Mouse (Mus musculus): ENCODE measurements around the gene Spats2l.

DNA sequence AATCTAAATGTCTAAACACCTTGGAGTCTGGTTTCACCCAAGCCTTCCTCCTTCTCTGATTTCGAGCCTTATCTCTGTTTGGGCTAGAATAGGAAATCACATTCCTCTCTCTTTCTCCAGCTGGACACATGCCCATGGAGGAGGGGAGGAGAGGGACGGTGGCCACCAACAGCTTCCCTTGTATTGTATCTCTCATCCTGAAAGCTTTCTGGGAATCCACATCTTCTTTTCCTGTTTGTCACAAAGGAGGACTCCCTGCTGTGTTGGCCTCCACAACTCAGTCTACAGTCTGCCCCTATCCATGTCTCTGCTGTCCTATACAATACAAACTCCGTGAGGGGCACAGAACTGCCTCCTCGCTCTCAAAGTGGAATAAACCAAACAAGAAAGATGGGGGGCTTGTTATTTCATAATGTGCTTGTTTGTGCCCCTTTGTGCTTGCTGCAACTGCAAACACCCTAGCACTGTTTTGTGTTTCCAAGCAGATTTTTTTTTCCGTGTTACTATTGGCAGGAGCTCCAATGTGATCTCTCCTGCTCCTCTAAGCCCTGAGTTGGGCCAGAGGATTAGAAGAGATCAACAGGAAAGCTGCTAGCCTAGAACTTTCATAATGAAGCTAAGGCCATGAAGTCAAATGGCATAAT, 116.4 kb downstream of the Spats2l start:
- TF ChIP-seq POLR2A (IDR thresholded peaks at IDR 0.05; ENCODE audit: insufficient read depth, low read depth, low read length) = no peak
- no peak for TF ChIP-seq CTCF (IDR thresholded peaks at IDR 0.05)
